Mouse (Mus musculus) c-Kit-negative CD71-positive TER-119-positive erythroid progenitor cells, embryonic 14.5 days (primary cell): ENCODE data around the gene Bcl2.

Source experiments
- DNase-seq: peaks from one replicate; pipeline ENCODE4 v3.0.0-alpha.2; 2013; ENCODE audit warnings: low read depth, low spot score

Gene Bcl2

GRCm38 (mm10) chr1:106587866-106588470 lies 126.1 kb downstream of the Bcl2 start:
- no peak for DNase-seq

GRCm38 (mm10) chr1:106586761-106587160 lies 127.3 kb downstream of the Bcl2 start:
- DNase-seq = no peak

- DNase-seq = no peak
Measured at GRCm38 (mm10) chr1:106585349-106585748, 128.7 kb downstream of the Bcl2 start.

GRCm38 (mm10) chr1:106584824-106585223 lies 129.2 kb downstream of the Bcl2 start:
- no peak for DNase-seq

- no peak for DNase-seq
Measured at GRCm38 (mm10) chr1:106584273-106584672, 129.8 kb downstream of the Bcl2 start.

- DNase-seq = no peak
Measured at GRCm38 (mm10) chr1:106583245-106584241, 130.5 kb downstream of the Bcl2 start.

- DNase-seq = no peak
Measured at GRCm38 (mm10) chr1:106582810-106583209, 131.3 kb downstream of the Bcl2 start.

- no peak for DNase-seq
Measured at GRCm38 (mm10) chr1:106581812-106582211, 132.3 kb downstream of the Bcl2 start.

GRCm38 (mm10) chr1:106579768-106580167 lies 134.3 kb downstream of the Bcl2 start:
- no peak for DNase-seq

GRCm38 (mm10) chr1:106572506-106572905 lies 141.6 kb downstream of the Bcl2 start:
- DNase-seq = no peak

GRCm38 (mm10) chr1:106570870-106571269 lies 143.2 kb downstream of the Bcl2 start:
- no peak for DNase-seq

GRCm38 (mm10) chr1:106570366-106570765 lies 143.7 kb downstream of the Bcl2 start:
- no peak for DNase-seq

- no peak for DNase-seq
Measured at GRCm38 (mm10) chr1:106569674-106570073, 144.4 kb downstream of the Bcl2 start.

GRCm38 (mm10) chr1:106568868-106569267 lies 145.2 kb downstream of the Bcl2 start:
- no peak for DNase-seq

- no peak for DNase-seq
Measured at GRCm38 (mm10) chr1:106567506-106567905, 146.6 kb downstream of the Bcl2 start.

- DNase-seq = no peak
Measured at GRCm38 (mm10) chr1:106566120-106567086, 147.7 kb downstream of the Bcl2 start.

- DNase-seq = no peak
Measured at GRCm38 (mm10) chr1:106565238-106565637, 148.8 kb downstream of the Bcl2 start.

- no peak for DNase-seq
Measured at GRCm38 (mm10) chr1:106564436-106564835, 149.6 kb downstream of the Bcl2 start.

- DNase-seq = no peak
Measured at GRCm38 (mm10) chr1:106562751-106563150, 151.3 kb downstream of the Bcl2 start.

- no peak for DNase-seq
Measured at GRCm38 (mm10) chr1:106561085-106561760, 152.9 kb downstream of the Bcl2 start.

GRCm38 (mm10) chr1:106560105-106560504 lies 154.0 kb downstream of the Bcl2 start:
- DNase-seq = no peak
